Mouse (Mus musculus): ENCODE results near the gene Serpinf2.

Gene Serpinf2

GRCm38 (mm10) chr11:75439363-75439762, at the start of gene Serpinf2:
Gene Serpinf2 (minus strand): TSS chr11:75439591.
- DNase-seq: no peak

DNA sequence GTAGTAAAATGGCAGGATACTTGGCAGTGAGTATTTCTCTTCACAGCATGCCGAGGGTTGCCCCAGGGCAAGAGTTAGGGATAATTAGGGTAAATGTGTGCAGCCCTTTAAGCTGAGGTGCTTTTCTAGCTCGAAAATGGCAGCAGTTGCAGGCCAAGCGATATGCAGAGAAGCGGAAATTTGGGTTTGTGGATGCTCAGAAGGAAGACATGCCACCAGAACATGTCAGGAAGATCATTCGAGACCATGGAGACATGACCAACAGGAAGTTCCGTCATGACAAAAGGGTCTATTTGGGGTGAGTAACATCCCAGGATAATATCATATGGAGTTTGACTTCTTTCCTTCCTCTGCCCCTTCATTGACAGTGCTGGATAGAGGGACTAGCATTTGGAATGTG, 48.1 kb upstream of the Serpinf2 start:
- no peak for DNase-seq

- peak; percentile 97 to 99 for DNase-seq
These were observed 47.4 kb upstream of the Serpinf2 start, which contains the start of gene Prpf8 for GRCm38 (mm10) chr11:75486601-75487285. Gene Prpf8 (plus strand): TSS chr11:75486816.

DNA sequence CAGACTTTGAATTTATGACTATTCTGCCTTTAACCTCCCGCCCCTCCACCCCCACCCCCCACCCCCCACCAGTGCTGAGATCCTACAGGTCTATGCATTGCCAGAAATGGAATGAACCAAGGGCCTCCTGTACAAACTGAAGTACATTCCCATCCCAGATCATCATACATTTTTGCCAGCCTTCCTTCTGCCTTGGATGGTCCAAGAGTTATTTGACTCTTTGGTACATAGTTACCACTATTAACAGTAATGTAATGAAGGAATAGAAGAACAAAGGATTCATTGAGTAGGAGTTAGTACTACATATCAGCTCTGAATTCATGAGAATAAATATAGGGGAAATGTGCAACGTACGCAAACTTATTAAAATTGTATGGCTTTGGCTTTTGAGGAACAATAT, 46.8 kb upstream of the Serpinf2 start:
- DNase-seq: no peak

- DNase-seq: no peak
These were observed 34.0 kb upstream of the Serpinf2 start for GRCm38 (mm10) chr11:75473376-75473775.

DNA sequence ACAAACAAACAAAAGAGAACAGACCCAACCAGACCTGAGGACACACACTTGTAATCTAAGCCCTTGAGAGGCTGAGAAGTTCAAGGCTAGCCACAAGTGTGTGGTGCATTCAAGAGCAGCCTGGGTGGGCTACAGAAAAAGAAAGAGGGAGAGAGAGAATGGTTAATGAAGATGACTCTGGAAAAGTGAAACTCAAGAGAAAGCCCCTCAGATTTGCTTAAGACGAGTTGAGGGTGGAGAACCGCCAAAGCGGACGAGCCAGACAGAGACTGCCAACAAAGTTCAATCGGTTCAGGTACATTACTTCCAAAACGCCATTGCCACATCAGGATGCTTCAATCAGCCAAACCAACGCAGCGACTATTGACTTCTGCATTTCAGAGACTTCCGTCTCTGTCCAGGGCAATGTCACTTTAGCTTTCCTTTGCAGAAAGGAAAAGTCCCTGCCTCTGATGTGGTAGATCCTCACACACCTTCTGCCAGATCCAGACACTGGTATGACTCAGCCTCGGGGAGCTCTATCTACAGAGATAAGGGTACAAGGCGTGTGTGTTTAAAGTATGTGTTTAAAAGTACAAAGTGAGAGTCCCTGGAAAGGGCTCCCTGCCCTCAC, 33.2 kb upstream of the Serpinf2 start:
- no peak for DNase-seq

GRCm38 (mm10) chr11:75470675-75471074, 31.3 kb upstream of the Serpinf2 start:
- DNase-seq: no peak

GRCm38 (mm10) chr11:75469261-75469660, 29.9 kb upstream of the Serpinf2 start:
- DNase-seq: no peak

- DNase-seq: no peak
These were observed 29.0 kb upstream of the Serpinf2 start for GRCm38 (mm10) chr11:75468410-75468809.

GRCm38 (mm10) chr11:75467512-75468215, 28.3 kb upstream of the Serpinf2 start:
- no peak for DNase-seq

- no peak for DNase-seq
These were observed 27.5 kb upstream of the Serpinf2 start for GRCm38 (mm10) chr11:75466731-75467505.

DNA sequence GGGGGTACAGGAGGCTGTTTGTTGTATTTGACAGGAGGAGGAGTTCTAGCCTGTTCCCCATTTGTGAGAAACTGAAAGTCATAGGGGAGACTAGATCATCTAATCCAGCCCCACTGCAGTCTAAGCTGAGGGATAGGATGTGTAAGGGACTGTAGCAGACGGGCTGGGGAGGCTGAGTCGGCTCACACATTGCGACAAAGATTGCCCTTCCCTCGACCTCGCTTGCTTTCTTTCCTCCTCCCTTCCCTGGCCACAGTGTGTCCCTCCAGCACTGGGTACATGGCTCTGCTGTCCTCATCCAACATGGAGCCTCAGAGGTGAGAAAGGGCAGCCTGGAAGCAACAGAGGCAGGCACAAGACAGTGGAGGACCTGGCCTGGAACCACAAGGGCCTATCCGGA, 25.7 kb upstream of the Serpinf2 start:
- DNase-seq: no peak

DNA sequence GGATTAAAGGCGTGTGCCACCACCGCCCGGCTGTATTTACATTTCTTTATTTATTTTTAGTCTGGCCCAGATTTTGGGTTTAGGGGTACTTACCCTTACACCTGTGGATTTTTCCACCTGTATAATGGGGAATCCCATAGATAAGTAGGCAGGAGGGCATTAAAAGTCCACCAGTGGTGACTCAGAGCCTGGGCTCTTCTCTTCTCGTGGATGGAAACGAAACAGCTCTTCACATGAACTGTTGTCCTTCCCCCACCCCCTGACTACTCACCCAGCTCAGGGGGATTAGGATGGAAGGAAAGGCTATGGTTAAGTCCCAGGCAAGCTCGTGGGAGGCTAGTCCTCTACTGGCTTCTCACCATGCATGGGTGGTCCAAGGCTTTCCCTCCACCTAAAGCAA, 25.0 kb upstream of the Serpinf2 start:
- no peak for DNase-seq

DNA sequence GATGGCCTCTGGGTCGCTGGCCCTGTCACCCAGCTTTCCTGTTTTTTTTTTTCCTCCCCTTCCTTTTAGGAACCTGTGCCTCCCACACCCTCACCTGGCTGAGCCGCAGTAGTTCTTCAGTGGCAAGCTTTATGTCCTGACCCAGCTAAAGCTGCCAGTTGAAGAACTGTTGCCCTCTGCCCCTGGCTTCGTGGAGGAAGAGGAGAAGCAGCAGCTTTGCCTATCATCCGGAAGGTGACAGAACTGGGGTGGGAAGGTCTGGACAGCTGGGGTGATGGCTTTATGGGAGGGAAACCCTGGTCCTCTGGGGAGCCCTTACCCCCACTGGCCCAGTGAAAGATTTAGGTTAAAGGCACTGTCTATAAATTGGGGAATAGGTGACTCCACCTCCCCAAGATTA, 24.2 kb upstream of the Serpinf2 start:
- DNase-seq: no peak

- peak in 1 of 2 experiments; percentile 42 for DNase-seq
These were observed 23.5 kb upstream of the Serpinf2 start for GRCm38 (mm10) chr11:75462865-75463336.

GRCm38 (mm10) chr11:75462253-75462783, 22.9 kb upstream of the Serpinf2 start:
- DNase-seq: peak; percentile 45 to 48

GRCm38 (mm10) chr11:75461743-75462252, 22.4 kb upstream of the Serpinf2 start:
- no peak for DNase-seq

- DNase-seq: peak; percentile 97 to 99
These were observed 21.7 kb upstream of the Serpinf2 start, which contains the start of gene Tlcd2 for GRCm38 (mm10) chr11:75460844-75461742. Gene Tlcd2 (plus strand): TSS chr11:75461715.

GRCm38 (mm10) chr11:75460103-75460843, 20.9 kb upstream of the Serpinf2 start:
- DNase-seq: peak; percentile 87 to 92

DNA sequence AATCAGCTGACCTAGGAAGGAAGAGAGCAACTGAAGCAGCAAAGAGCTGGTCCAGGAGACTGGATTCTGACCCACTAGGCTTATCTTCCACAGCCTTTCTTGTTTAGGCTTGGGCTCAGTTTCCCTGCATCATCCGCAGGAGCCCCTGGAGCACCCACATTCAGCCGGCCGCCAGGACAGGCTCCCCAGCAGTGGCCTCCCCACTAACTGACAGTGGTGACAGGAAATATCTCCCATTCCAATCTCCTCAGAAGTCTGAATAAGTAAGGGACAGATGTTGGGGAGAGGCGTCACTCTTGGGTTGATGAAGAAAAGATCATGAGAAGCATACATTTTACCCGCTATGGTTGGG, 20.3 kb upstream of the Serpinf2 start:
- DNase-seq: no peak
